Mouse (Mus musculus) naive thymus-derived CD4-positive, alpha-beta T cell, adult 2 months (primary cell): ENCODE data around the gene Trim44.

Experiments used
- DNase-seq: peaks from one replicate; pipeline ENCODE4 v3.0.0-alpha.2; 2011; ENCODE audit warnings: low read depth

The Trim44 gene

GRCm38 (mm10) chr2:102407363-102408184, at the start of gene Trim44:
Gene Trim44 (minus strand): TSS chr2:102407828.
- DNase-seq: no peak

- DNase-seq: no peak
These were observed 47.5 kb upstream of the Trim44 start for GRCm38 (mm10) chr2:102455126-102455525.

GRCm38 (mm10) chr2:102453447-102453846, 45.8 kb upstream of the Trim44 start:
- DNase-seq: peak; percentile 61

- DNase-seq: peak; percentile 15
These were observed 44.3 kb upstream of the Trim44 start, which contains the start of gene Fjx1 for GRCm38 (mm10) chr2:102451671-102452549. Gene Fjx1 (minus strand): TSS chr2:102452499.

GRCm38 (mm10) chr2:102450761-102451670, 43.4 kb upstream of the Trim44 start:
- DNase-seq: peak; percentile 26

- DNase-seq: peak; percentile 12
These were observed 42.7 kb upstream of the Trim44 start for GRCm38 (mm10) chr2:102450248-102450760.

- no peak for DNase-seq
These were observed 42.1 kb upstream of the Trim44 start for GRCm38 (mm10) chr2:102449630-102450247.

GRCm38 (mm10) chr2:102449056-102449455, 41.4 kb upstream of the Trim44 start:
- DNase-seq: no peak

- no peak for DNase-seq
These were observed 40.2 kb upstream of the Trim44 start for GRCm38 (mm10) chr2:102447831-102448230.

GRCm38 (mm10) chr2:102446851-102447250, 39.2 kb upstream of the Trim44 start:
- DNase-seq: no peak

- no peak for DNase-seq
These were observed 29.9 kb upstream of the Trim44 start for GRCm38 (mm10) chr2:102437357-102438030.

- no peak for DNase-seq
These were observed 26.3 kb upstream of the Trim44 start for GRCm38 (mm10) chr2:102433879-102434278.

GRCm38 (mm10) chr2:102431084-102431483, 23.5 kb upstream of the Trim44 start:
- no peak for DNase-seq

- DNase-seq: no peak
These were observed 20.3 kb upstream of the Trim44 start for GRCm38 (mm10) chr2:102427974-102428373.

GRCm38 (mm10) chr2:102426434-102426833, 18.8 kb upstream of the Trim44 start:
- DNase-seq: no peak

- DNase-seq: no peak
These were observed 8.6 kb upstream of the Trim44 start for GRCm38 (mm10) chr2:102416149-102416743.

- no peak for DNase-seq
These were observed 5.1 kb upstream of the Trim44 start for GRCm38 (mm10) chr2:102412738-102413137.

- no peak for DNase-seq
These were observed 3.0 kb upstream of the Trim44 start for GRCm38 (mm10) chr2:102410615-102411014.

- no peak for DNase-seq
These were observed 2.1 kb upstream of the Trim44 start for GRCm38 (mm10) chr2:102409741-102410140.
